Mouse (Mus musculus) liver, embryonic 14.5 days (tissue): ENCODE results near the gene Pik3r4. TPM values are rescaled to one million over a fixed set of nuclear protein-coding genes. Genes with fewer than 3 reads are reported as not detected.

Experiments used
- ATAC-seq: fragments of 200-750 bp; cut with Nextera tagmentation; 2 replicates; pipeline ENCODE4 v1.8.0; 2017; ENCODE audit warnings: moderate number of reproducible peaks, mild to moderate bottlenecking, moderate library complexity; ENCODE audit not compliant: insufficient read depth
- DNase-seq, 3 experiments: peaks; one replicate each; pipeline ENCODE4 v3.0.0-alpha.2; 2012 to 2013; ENCODE audit warnings: low read depth in 3 of 3, low spot score in 3 of 3
- H3K27ac ChIP-seq: fragments of 300-500 bp; sonication (generic); 2 replicates; pipeline ENCODE4 v1.5.1; 2014; ENCODE audit warnings: moderate library complexity, mild to moderate bottlenecking, control low read depth, inconsistent platforms
- H3K27me3 ChIP-seq: fragments of 300-500 bp; sonication (generic); 2 replicates; pipeline ENCODE4 v1.6.1; 2014; ENCODE audit warnings: mild to moderate bottlenecking, low read length, moderate library complexity; ENCODE audit not compliant: control insufficient read depth, insufficient read depth
- H3K36me3 ChIP-seq: fragments of 300-500 bp; sonication (generic); replicated peaks from 2 replicates; pipeline ENCODE4 v1.6.1; 2014; ENCODE audit warnings: low read depth; ENCODE audit not compliant: control insufficient read depth, insufficient read depth
- H3K4me1 ChIP-seq, 2 experiments: fragments of 200-500 bp in 1 of 2; fragments of 300-500 bp in 1 of 2; sonication (generic) in 1 of 2; replicated peaks; 2 replicates each; pipeline ENCODE4 v1.6.1; 2012 to 2014; ENCODE audit warnings: antibody characterized with exemption in 1 of 2, inconsistent platforms in 1 of 2, low read length in 1 of 2; ENCODE audit not compliant: control insufficient read depth in 2 of 2, insufficient read depth in 2 of 2
- H3K4me2 ChIP-seq: fragments of 300-500 bp; sonication (generic); 2 replicates; pipeline ENCODE4 v1.6.1; 2014; ENCODE audit warnings: low read depth, mild to moderate bottlenecking, control low read depth, moderate library complexity
- H3K4me3 ChIP-seq, 2 experiments: fragments of 200-500 bp in 1 of 2; fragments of 300-500 bp in 1 of 2; sonication (generic) in 1 of 2; 2 replicates each; pipeline ENCODE4 v1.5.1; 2012 to 2014; ENCODE audit warnings: low read depth in 2 of 2, low read length in 2 of 2, mild to moderate bottlenecking in 2 of 2, control low read depth in 1 of 2, inconsistent platforms in 1 of 2, moderate library complexity in 1 of 2; ENCODE audit not compliant: insufficient read depth in 1 of 2
- H3K9ac ChIP-seq: fragments of 300-500 bp; sonication (generic); replicated peaks from 2 replicates; pipeline ENCODE4 v1.6.1; 2014; ENCODE audit warnings: mild to moderate bottlenecking, control low read depth, moderate library complexity
- H3K9me3 ChIP-seq: fragments of 300-500 bp; sonication (generic); 2 replicates; pipeline ENCODE4 v1.6.1; 2016; ENCODE audit warnings: low read length, mixed read lengths; ENCODE audit not compliant: control insufficient read depth
- CTCF ChIP-seq: IDR thresholded peaks from 2 replicates; pipeline ENCODE4 v1.5.1; 2016; ENCODE audit warnings: antibody characterized with exemption, low read depth, control low read depth
- EP300 ChIP-seq: IDR thresholded peaks from 2 replicates; pipeline ENCODE4 v1.6.1; 2016; ENCODE audit warnings: antibody characterized with exemption, low read depth
- WGBS: fragments of 180-500 bp; shearing (Covaris S2); extraction: QIAGEN DNeasy Blood & Tissue Kit; methylation state at CpG from one replicate; pipeline ENCODE4 v1.1.7; 2014; ENCODE audit not compliant: insufficient replicate concordance; 5-methylcytosine and 5-hydroxymethylcytosine counted together
- polyA plus RNA-seq, 2 experiments: library from polyadenylated mRNA; depleted of rRNA in 1 of 2; stranded (reverse) in 1 of 2; unstranded in 1 of 2; fragments of >200 nt; fragmentation: Nextera tagmentation in 1 of 2; extraction: Ambion mirVana in 1 of 2; gene quantifications; 2 replicates each; pipeline versions ENCODE4 v1.2.1 to v1.2.3; 2012 to 2014

The Pik3r4 gene
- polyA plus RNA-seq, 2 experiments = 4.7 to 5.9 TPM

- no peaks in the 10 kb centered on the region for H3K27me3 ChIP-seq
- no peaks in the 10 kb centered on the region for H3K36me3 ChIP-seq
- DNase-seq (no peak), ATAC-seq (no peak)
- H3K9ac ChIP-seq = no peak overlapping the region
- TF ChIP-seq EP300 (no peak), CTCF (no peak)
- WGBS = 54% methylated on average over 7 of the region's 7 CpGs
- H3K4me2 ChIP-seq = no peak overlapping the region
- H3K4me3 ChIP-seq = no peak overlapping the region
- no peaks in the 10 kb centered on the region for H3K9me3 ChIP-seq
- no peaks in the 10 kb centered on the region for H3K4me1 ChIP-seq
- no peak overlapping the region for H3K27ac ChIP-seq
Observed at GRCm38 (mm10) chr9:105731976-105732375, 89.2 kb downstream of the Pik3r4 start.

- no peak overlapping the region for H3K4me2 ChIP-seq
- no peaks in the 10 kb centered on the region for H3K4me1 ChIP-seq
- H3K27me3 ChIP-seq = no peaks in the 10 kb centered on the region
- H3K36me3 ChIP-seq = no peaks in the 10 kb centered on the region
- ATAC-seq = no peak
- no peaks in the 10 kb centered on the region for H3K9me3 ChIP-seq
- TF ChIP-seq EP300 = no peak
- no peak for DNase-seq
- 64% methylated on average over 2 of the region's 2 CpGs for WGBS
- no peak overlapping the region for H3K9ac ChIP-seq
- no peak overlapping the region for H3K27ac ChIP-seq
- no peak overlapping the region for H3K4me3 ChIP-seq
Observed at GRCm38 (mm10) chr9:105734651-105735050, 91.9 kb downstream of the Pik3r4 start.

GRCm38 (mm10) chr9:105735195-105735594 lies 92.4 kb downstream of the Pik3r4 start:
- ATAC-seq (no peak), DNase-seq (no peak)
- Histone ChIP-seq H3K4me2 (no peak overlapping the region), H3K4me1 (no peaks in the 10 kb centered on the region), H3K9me3 (no peaks in the 10 kb centered on the region), H3K9ac (no peak overlapping the region), H3K36me3 (no peaks in the 10 kb centered on the region), H3K27me3 (no peaks in the 10 kb centered on the region), H3K27ac (no peak overlapping the region), H3K4me3 (no peak overlapping the region)
- no peak for TF ChIP-seq EP300
- no peak for TF ChIP-seq CTCF
- WGBS = 72% methylated on average over 5 of the region's 5 CpGs

Other genes starting within 250 kb of the Pik3r4 start
- gene Aste1, start 247.6 kb upstream of the Pik3r4 start, polyA plus RNA-seq (2012; rRNA removed) = 2.9 TPM in 2 replicates
- 3.6 and 4.1 TPM in 2 replicates for gene Aste1, start 247.6 kb upstream of the Pik3r4 start, polyA plus RNA-seq (2014; fragmentation: Nextera tagmentation; extraction: Ambion mirVana)
- not detected in 2 replicates for gene Nek11, start 247.5 kb upstream of the Pik3r4 start, polyA plus RNA-seq (2012; rRNA removed)
- not detected in 2 replicates for gene Nek11, start 247.5 kb upstream of the Pik3r4 start, polyA plus RNA-seq (2014; fragmentation: Nextera tagmentation; extraction: Ambion mirVana)
- 8.2 and 11.2 TPM in 2 replicates for gene Atp2c1, start 115.7 kb upstream of the Pik3r4 start, polyA plus RNA-seq (2012; rRNA removed)
- gene Atp2c1, start 115.7 kb upstream of the Pik3r4 start, polyA plus RNA-seq (2014; fragmentation: Nextera tagmentation; extraction: Ambion mirVana) = 16.8 and 19.4 TPM in 2 replicates
- gene Col6a6, start 185.2 kb downstream of the Pik3r4 start, polyA plus RNA-seq (2012; rRNA removed) = 0.11 and 0.15 TPM in 2 replicates
- gene Col6a6, start 185.2 kb downstream of the Pik3r4 start, polyA plus RNA-seq (2014; fragmentation: Nextera tagmentation; extraction: Ambion mirVana) = 0.13 and 0.18 TPM in 2 replicates